Mouse (Mus musculus): ENCODE measurements around the gene Anks1b. TPM values are rescaled to one million over a fixed set of nuclear protein-coding genes. Genes with fewer than 3 reads are reported as not detected.

Anks1b gene
- polyA plus RNA-seq, 1 experiment, result 0.19 TPM

DNA sequence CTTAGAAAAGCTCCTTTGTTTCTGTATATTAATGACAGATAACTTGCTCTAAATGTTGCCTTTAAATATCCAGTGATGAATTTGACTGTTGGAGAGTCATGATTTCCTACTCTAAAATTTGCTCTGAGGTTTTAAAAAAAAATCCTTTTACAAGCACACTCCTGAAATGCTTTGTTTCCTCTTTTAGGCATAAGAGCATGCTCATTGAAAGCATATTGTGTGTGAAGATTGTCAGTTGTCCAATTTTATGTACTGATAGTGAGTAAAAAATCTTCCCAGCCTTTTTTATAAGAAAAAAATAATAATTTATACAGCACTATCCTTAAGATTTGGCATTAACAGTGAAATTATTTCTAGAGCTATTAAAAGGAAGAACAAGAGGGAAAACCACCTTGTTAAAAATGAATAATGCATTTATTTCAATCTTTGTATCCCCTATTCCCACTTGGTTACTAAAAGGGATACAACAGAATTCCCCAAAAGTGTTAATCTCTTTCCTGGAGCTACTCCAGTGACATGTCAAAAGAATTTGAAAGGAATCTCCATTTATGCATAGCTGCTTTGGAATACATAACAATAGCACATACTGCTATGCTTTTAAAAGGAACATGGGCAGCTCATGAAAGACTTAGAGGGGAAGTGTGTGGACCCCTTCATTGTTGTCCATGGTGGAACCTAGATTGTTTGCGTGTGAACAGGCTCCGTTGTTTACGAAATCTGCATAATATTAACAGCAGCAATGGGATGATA is 130.8 kb downstream of the Anks1b start:
- H3K36me3 ChIP-seq (ENCODE audit: control insufficient read depth, insufficient read depth, low read length), result no peaks in the 10 kb centered on the region
- no peak for DNase-seq (ENCODE audit: low read depth in 1 of 2, low spot score in 2 of 2)
- no peaks in the 10 kb centered on the region for H3K4me1 ChIP-seq (ENCODE audit: control insufficient read depth, insufficient read depth, insufficient read length)
- no peaks in the 10 kb centered on the region for H3K27me3 ChIP-seq (ENCODE audit: control insufficient read depth, insufficient read depth, low read length)
- no peak overlapping the region for H3K4me3 ChIP-seq (ENCODE audit: extremely low read depth, insufficient read depth, insufficient read length)
- no peak overlapping the region for H3K27ac ChIP-seq (ENCODE audit: insufficient read depth, low read length)
- no peak for TF ChIP-seq POLR2A (IDR thresholded peaks at IDR 0.05; ENCODE audit: low read depth, low read length)
- TF ChIP-seq CTCF (IDR thresholded peaks at IDR 0.05; ENCODE audit: extremely low read depth, insufficient read depth, insufficient read length, insufficient replicate concordance), result no peak
- WGBS, result 97% methylated on average over 3 of the region's 3 CpGs

DNA sequence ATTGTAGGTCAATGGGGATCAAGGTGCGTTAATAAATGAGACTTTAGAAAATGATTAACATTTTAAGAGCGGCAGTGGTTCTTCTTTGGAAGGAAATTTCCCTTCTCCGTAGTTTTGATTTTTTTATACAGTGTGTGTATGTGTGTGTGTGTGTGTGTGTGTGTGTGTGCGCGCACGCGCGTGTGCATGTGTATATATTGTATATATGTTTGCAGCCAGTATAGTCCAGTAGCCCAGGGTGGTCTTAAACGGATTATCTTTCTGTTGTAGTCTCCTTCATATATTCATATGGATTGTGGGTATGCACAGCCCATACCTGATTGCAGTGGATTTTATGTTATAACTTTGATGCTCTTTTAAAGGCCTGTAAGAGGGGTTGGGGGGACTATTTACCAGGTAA is 131.6 kb downstream of the Anks1b start:
- Histone ChIP-seq H3K4me3 (ENCODE audit: extremely low read depth, insufficient read depth, insufficient read length) (no peak overlapping the region), H3K36me3 (ENCODE audit: control insufficient read depth, insufficient read depth, low read length) (no peaks in the 10 kb centered on the region), H3K27ac (ENCODE audit: insufficient read depth, low read length) (no peak overlapping the region), H3K27me3 (ENCODE audit: control insufficient read depth, insufficient read depth, low read length) (no peaks in the 10 kb centered on the region), H3K4me1 (ENCODE audit: control insufficient read depth, insufficient read depth, insufficient read length) (no peaks in the 10 kb centered on the region)
- no peak for DNase-seq (ENCODE audit: low read depth in 1 of 2, low spot score in 2 of 2)
- 94% methylated on average over 9 of the region's 9 CpGs for WGBS
- TF ChIP-seq POLR2A (IDR thresholded peaks at IDR 0.05; ENCODE audit: low read depth, low read length), result no peak
- no peak for TF ChIP-seq CTCF (IDR thresholded peaks at IDR 0.05; ENCODE audit: extremely low read depth, insufficient read depth, insufficient read length, insufficient replicate concordance)

DNA sequence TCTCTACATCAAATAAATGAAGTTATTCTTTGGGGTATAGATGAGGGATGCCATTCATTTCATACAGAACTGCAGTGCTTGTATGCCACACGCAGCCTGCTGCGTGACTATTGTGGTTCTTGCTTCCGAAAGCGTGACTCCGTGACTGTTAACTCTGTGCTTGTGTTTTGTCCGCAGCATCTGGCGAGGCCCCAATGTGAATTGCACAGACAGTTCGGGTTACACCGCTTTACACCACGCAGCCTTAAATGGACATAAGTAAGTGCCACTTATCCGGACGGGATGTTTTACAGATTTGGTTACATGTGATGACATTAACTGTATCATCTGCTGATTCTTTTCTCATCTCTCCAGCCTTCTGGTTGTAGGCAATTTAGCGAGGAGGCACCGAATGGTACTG is 159.7 kb downstream of the Anks1b start:
- H3K27me3 ChIP-seq (ENCODE audit: control insufficient read depth, insufficient read depth, low read length), result no peaks in the 10 kb centered on the region
- TF ChIP-seq POLR2A (IDR thresholded peaks at IDR 0.05; ENCODE audit: low read depth, low read length) (no peak), CTCF (IDR thresholded peaks at IDR 0.05; ENCODE audit: extremely low read depth, insufficient read depth, insufficient read length, insufficient replicate concordance) (no peak)
- 90% methylated on average over 14 of the region's 14 CpGs for WGBS

DNA sequence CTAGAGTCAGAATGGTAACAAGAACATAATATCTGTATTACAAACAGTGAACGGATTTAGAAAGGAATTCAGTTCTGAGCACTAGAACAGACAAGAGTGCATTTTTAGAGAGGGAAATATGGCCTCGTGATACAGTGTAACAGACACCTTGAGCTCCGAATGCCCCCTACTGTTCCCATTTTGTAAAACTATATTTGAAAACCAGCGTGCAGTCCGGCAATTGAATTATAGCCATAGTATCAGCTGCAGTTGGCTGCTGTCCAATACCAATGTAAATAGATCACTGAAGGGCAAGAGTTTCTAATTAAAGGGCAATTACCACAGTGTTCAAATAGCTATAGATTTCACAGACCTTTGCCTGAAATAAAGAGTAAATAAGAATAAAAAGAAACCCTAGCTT is 170.0 kb downstream of the Anks1b start:
- Histone ChIP-seq H3K4me3 (ENCODE audit: extremely low read depth, insufficient read depth, insufficient read length) (no peak overlapping the region), H3K36me3 (ENCODE audit: control insufficient read depth, insufficient read depth, low read length) (no peaks in the 10 kb centered on the region), H3K4me1 (ENCODE audit: control insufficient read depth, insufficient read depth, insufficient read length) (no peaks in the 10 kb centered on the region), H3K27ac (ENCODE audit: insufficient read depth, low read length) (no peak overlapping the region), H3K27me3 (ENCODE audit: control insufficient read depth, insufficient read depth, low read length) (no peaks in the 10 kb centered on the region)
- no peak for DNase-seq (ENCODE audit: low read depth in 1 of 2, low spot score in 2 of 2)
- TF ChIP-seq POLR2A (IDR thresholded peaks at IDR 0.05; ENCODE audit: low read depth, low read length) (no peak), CTCF (IDR thresholded peaks at IDR 0.05; ENCODE audit: extremely low read depth, insufficient read depth, insufficient read length, insufficient replicate concordance) (no peak)
- WGBS, result 33% methylated on average over 5 of the region's 5 CpGs

More for the DNA sequence above, 159.7 kb downstream of the Anks1b start:
- Histone ChIP-seq H3K36me3 (ENCODE audit: control insufficient read depth, insufficient read depth, low read length) (no peaks in the 10 kb centered on the region), H3K4me1 (ENCODE audit: control insufficient read depth, insufficient read depth, insufficient read length) (no peaks in the 10 kb centered on the region), H3K4me3 (ENCODE audit: extremely low read depth, insufficient read depth, insufficient read length) (no peak overlapping the region), H3K27ac (ENCODE audit: insufficient read depth, low read length) (no peak overlapping the region)
- DNase-seq (ENCODE audit: low read depth in 1 of 2, low spot score in 2 of 2), result no peak

DNA sequence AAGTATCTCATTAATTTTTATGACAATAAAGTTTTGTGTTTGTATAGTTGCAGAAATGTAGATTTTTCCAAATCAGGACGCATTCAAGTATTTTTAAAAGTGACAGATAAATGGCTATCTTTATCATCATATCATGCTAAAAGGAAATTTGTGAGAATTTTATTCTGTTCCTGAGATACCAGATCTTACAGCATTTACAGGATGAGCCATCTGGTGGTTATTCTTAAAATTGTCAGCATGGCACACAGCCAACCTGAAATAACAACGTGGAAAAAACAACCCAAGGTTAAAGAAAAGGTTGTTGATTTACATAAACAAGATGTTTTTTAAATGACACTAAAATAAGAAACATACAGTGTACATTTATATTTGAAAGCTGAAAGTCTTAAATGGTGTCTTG is 170.5 kb downstream of the Anks1b start:
- DNase-seq (ENCODE audit: low read depth in 1 of 2, low spot score in 2 of 2), result no peak
- no peaks in the 10 kb centered on the region for H3K4me1 ChIP-seq (ENCODE audit: control insufficient read depth, insufficient read depth, insufficient read length)
- H3K36me3 ChIP-seq (ENCODE audit: control insufficient read depth, insufficient read depth, low read length), result no peaks in the 10 kb centered on the region
- WGBS, result 48% methylated on average over 2 of the region's 2 CpGs
- TF ChIP-seq CTCF (IDR thresholded peaks at IDR 0.05; ENCODE audit: extremely low read depth, insufficient read depth, insufficient read length, insufficient replicate concordance), result no peak
- no peak for TF ChIP-seq POLR2A (IDR thresholded peaks at IDR 0.05; ENCODE audit: low read depth, low read length)
- no peak overlapping the region for H3K27ac ChIP-seq (ENCODE audit: insufficient read depth, low read length)
- no peak overlapping the region for H3K4me3 ChIP-seq (ENCODE audit: extremely low read depth, insufficient read depth, insufficient read length)
- H3K27me3 ChIP-seq (ENCODE audit: control insufficient read depth, insufficient read depth, low read length), result no peaks in the 10 kb centered on the region

DNA sequence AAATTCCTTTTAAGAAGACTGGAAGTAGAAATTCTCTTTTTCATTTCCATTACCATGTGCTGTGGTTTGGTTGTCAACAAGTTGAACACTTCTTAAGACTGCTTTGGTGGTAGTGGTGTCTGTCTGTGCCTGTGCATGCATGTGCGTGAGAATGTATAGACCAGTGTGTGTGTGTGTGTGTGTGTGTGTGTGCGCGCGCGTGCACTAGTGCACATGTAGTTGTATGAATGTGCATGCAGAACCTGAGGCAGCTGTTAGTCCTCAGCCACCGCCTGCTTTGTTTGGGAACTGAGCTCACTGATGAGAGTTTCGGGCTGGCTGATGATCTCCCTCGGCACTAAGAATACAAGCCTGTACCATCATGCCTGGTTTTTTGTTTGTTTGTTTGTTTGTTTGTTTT is 170.9 kb downstream of the Anks1b start:
- no peaks in the 10 kb centered on the region for H3K27me3 ChIP-seq (ENCODE audit: control insufficient read depth, insufficient read depth, low read length)
- no peaks in the 10 kb centered on the region for H3K36me3 ChIP-seq (ENCODE audit: control insufficient read depth, insufficient read depth, low read length)
- WGBS, result 93% methylated on average over 8 of the region's 8 CpGs

DNA sequence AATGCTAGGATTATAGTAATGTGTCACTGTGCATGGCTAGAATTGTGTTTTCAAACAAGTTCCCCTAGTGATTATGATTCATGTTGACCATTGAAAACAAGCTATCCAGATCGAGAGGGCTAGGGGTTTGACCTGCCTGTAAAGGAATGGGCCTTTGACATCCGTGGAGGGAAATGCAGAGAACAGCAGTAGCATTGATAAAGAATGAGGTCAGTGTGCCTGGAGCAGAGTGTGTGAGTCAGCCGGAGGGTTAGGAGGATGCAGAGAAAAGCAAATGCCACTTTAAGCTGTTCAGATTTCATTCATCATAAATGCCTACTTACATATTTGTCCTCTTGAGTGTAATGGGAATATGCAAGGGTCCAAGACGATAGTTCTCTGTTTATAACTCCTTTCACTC is 195.3 kb downstream of the Anks1b start:
- Histone ChIP-seq H3K4me3 (ENCODE audit: extremely low read depth, insufficient read depth, insufficient read length) (no peak overlapping the region), H3K4me1 (ENCODE audit: control insufficient read depth, insufficient read depth, insufficient read length) (no peaks in the 10 kb centered on the region), H3K36me3 (ENCODE audit: control insufficient read depth, insufficient read depth, low read length) (no peaks in the 10 kb centered on the region), H3K27me3 (ENCODE audit: control insufficient read depth, insufficient read depth, low read length) (no peaks in the 10 kb centered on the region), H3K27ac (ENCODE audit: insufficient read depth, low read length) (no peak overlapping the region)
- 63% methylated on average over 4 of the region's 4 CpGs for WGBS
- no peak for TF ChIP-seq POLR2A (IDR thresholded peaks at IDR 0.05; ENCODE audit: low read depth, low read length)
- TF ChIP-seq CTCF (IDR thresholded peaks at IDR 0.05; ENCODE audit: extremely low read depth, insufficient read depth, insufficient read length, insufficient replicate concordance), result no peak
- DNase-seq (ENCODE audit: low read depth in 1 of 2, low spot score in 2 of 2), result no peak

More for the DNA sequence above, 170.9 kb downstream of the Anks1b start:
- TF ChIP-seq CTCF (IDR thresholded peaks at IDR 0.05; ENCODE audit: extremely low read depth, insufficient read depth, insufficient read length, insufficient replicate concordance), result no peak
- TF ChIP-seq POLR2A (IDR thresholded peaks at IDR 0.05; ENCODE audit: low read depth, low read length), result no peak
- H3K4me3 ChIP-seq (ENCODE audit: extremely low read depth, insufficient read depth, insufficient read length), result no peak overlapping the region
- no peaks in the 10 kb centered on the region for H3K4me1 ChIP-seq (ENCODE audit: control insufficient read depth, insufficient read depth, insufficient read length)
- no peak for DNase-seq (ENCODE audit: low read depth in 1 of 2, low spot score in 2 of 2)
- H3K27ac ChIP-seq (ENCODE audit: insufficient read depth, low read length), result no peak overlapping the region
